Mouse (Mus musculus) neural tube, embryonic 13.5 days (tissue): ENCODE measurements around the gene Ccdc40. TPM values are rescaled to one million over a fixed set of nuclear protein-coding genes. Genes with fewer than 3 reads are reported as not detected.
A peak's percentile ranks its signal among the peaks of the same experiment; 100 is the strongest.

Source experiments
- ATAC-seq: fragments of 200-750 bp; cut with Nextera tagmentation; 2 replicates; pipeline ENCODE4 v1.8.0; 2017; ENCODE audit warnings: low read depth, mild to moderate bottlenecking, moderate TSS enrichment, moderate library complexity
- H3K27ac ChIP-seq: fragments of 300-500 bp; sonication (generic); replicated peaks from 2 replicates; pipeline ENCODE4 v1.5.1; 2015; ENCODE audit warnings: moderate library complexity, mild to moderate bottlenecking, inconsistent platforms
- H3K27me3 ChIP-seq: fragments of 300-500 bp; sonication (generic); 2 replicates; pipeline ENCODE4 v1.6.1; 2015; ENCODE audit warnings: mild to moderate bottlenecking, inconsistent platforms
- H3K36me3 ChIP-seq: fragments of 300-500 bp; sonication (generic); 2 replicates; pipeline ENCODE4 v1.6.1; 2015; ENCODE audit warnings: mild to moderate bottlenecking, inconsistent platforms
- H3K4me1 ChIP-seq: fragments of 300-500 bp; sonication (generic); replicated peaks from 2 replicates; pipeline ENCODE4 v1.6.1; 2015; ENCODE audit warnings: inconsistent platforms
- H3K4me2 ChIP-seq: fragments of 300-500 bp; sonication (generic); 2 replicates; pipeline ENCODE4 v1.6.1; 2015; ENCODE audit warnings: inconsistent platforms, mild to moderate bottlenecking, moderate library complexity
- H3K4me3 ChIP-seq: fragments of 300-500 bp; sonication (generic); 2 replicates; pipeline ENCODE4 v1.5.1; 2015; ENCODE audit warnings: mild to moderate bottlenecking, inconsistent platforms
- H3K9ac ChIP-seq: fragments of 300-500 bp; sonication (generic); 2 replicates; pipeline ENCODE4 v1.6.1; 2015; ENCODE audit warnings: moderate library complexity, mild to moderate bottlenecking, inconsistent platforms
- H3K9me3 ChIP-seq: fragments of 300-500 bp; sonication (generic); 2 replicates; pipeline ENCODE4 v1.6.1; 2016; ENCODE audit warnings: inconsistent platforms
- WGBS: fragments of 180-500 bp; shearing (Covaris S2); methylation state at CpG from one replicate; pipeline ENCODE4 v1.1.7; 2015; 5-methylcytosine and 5-hydroxymethylcytosine counted together
- polyA plus RNA-seq: library from polyadenylated mRNA; unstranded; fragments of >200 nt; fragmentation: Nextera tagmentation; extraction: Ambion mirVana; gene quantifications from 2 replicates; pipeline ENCODE4 v1.2.1, GENCODE M21; 2015

Gene Ccdc40
- polyA plus RNA-seq, 1 experiment from 2014 or later, result 15.8 TPM

- H3K27me3 ChIP-seq, result no peaks in the 10 kb centered on the region
- ATAC-seq, result no peak
- H3K9me3 ChIP-seq, result no peaks in the 10 kb centered on the region
- WGBS, result 84% methylated on average over 5 of the region's 5 CpGs
- no peak overlapping the region for H3K4me3 ChIP-seq
- peaks cover 10% of the 10 kb centered on the region; the same call in 1 of the 2 replicates for H3K36me3 ChIP-seq
- H3K9ac ChIP-seq, result no peak overlapping the region
- peaks cover 57% of the 10 kb centered on the region for H3K4me1 ChIP-seq
- H3K4me2 ChIP-seq, result no peak overlapping the region
- H3K27ac ChIP-seq, result no peak overlapping the region
These were observed 36.2 kb upstream of the Ccdc40 start for GRCm38 (mm10) chr11:119192176-119192575.

- peaks cover 53% of the 10 kb centered on the region for H3K4me1 ChIP-seq
- no peak overlapping the region for H3K4me3 ChIP-seq
- ATAC-seq, result no peak
- peaks cover 14% of the 10 kb centered on the region; the same call in 1 of the 2 replicates for H3K36me3 ChIP-seq
- WGBS, result 90% methylated on average over 9 of the region's 9 CpGs
- no peaks in the 10 kb centered on the region for H3K27me3 ChIP-seq
- H3K9ac ChIP-seq, result no peak overlapping the region
- no peak overlapping the region for H3K4me2 ChIP-seq
- no peak overlapping the region for H3K27ac ChIP-seq
- no peaks in the 10 kb centered on the region for H3K9me3 ChIP-seq
These were observed 35.8 kb upstream of the Ccdc40 start for GRCm38 (mm10) chr11:119192605-119193004.

GRCm38 (mm10) chr11:119197618-119198563 is 30.5 kb upstream of the Ccdc40 start:
- Histone ChIP-seq H3K9ac (peak overlapping the region; percentile 34; the same call in 1 of the 2 replicates), H3K4me2 (no peak overlapping the region), H3K9me3 (no peaks in the 10 kb centered on the region), H3K27ac (0 out of 2 replicates have a peak overlapping the region, but pooled peaks have one; percentile 13), H3K36me3 (peaks cover 33% of the 10 kb centered on the region), H3K4me3 (no peak overlapping the region), H3K4me1 (peaks cover 26% of the 10 kb centered on the region), H3K27me3 (no peaks in the 10 kb centered on the region)
- WGBS, result 86% methylated on average over 18 of the region's 18 CpGs
- ATAC-seq, result peak; percentile 49; the same call in 1 of the 2 replicates

- 61% methylated on average over 26 of the region's 26 CpGs for WGBS
- Histone ChIP-seq H3K9ac (peak overlapping the region; percentile 34; the same call in 1 of the 2 replicates), H3K4me3 (no peak overlapping the region), H3K9me3 (no peaks in the 10 kb centered on the region), H3K36me3 (peaks cover 34% of the 10 kb centered on the region), H3K27me3 (no peaks in the 10 kb centered on the region), H3K4me2 (no peak overlapping the region), H3K27ac (0 out of 2 replicates have a peak overlapping the region, but pooled peaks have one; percentile 13), H3K4me1 (peaks cover 26% of the 10 kb centered on the region)
- no peak for ATAC-seq
These were observed 29.7 kb upstream of the Ccdc40 start for GRCm38 (mm10) chr11:119198564-119199232.

- Histone ChIP-seq H3K9ac (no peak overlapping the region), H3K27ac (no peak overlapping the region), H3K27me3 (no peaks in the 10 kb centered on the region), H3K4me2 (no peak overlapping the region), H3K4me3 (no peak overlapping the region), H3K4me1 (peaks cover 26% of the 10 kb centered on the region), H3K9me3 (no peaks in the 10 kb centered on the region), H3K36me3 (peaks cover 39% of the 10 kb centered on the region)
- 83% methylated on average over 4 of the region's 4 CpGs for WGBS
- ATAC-seq, result no peak
These were observed 29.2 kb upstream of the Ccdc40 start for GRCm38 (mm10) chr11:119199233-119199601.

GRCm38 (mm10) chr11:119203423-119203822 is 24.9 kb upstream of the Ccdc40 start:
- Histone ChIP-seq H3K4me1 (peaks cover 18% of the 10 kb centered on the region), H3K9ac (no peak overlapping the region), H3K27ac (no peak overlapping the region), H3K4me3 (no peak overlapping the region), H3K4me2 (no peak overlapping the region), H3K27me3 (no peaks in the 10 kb centered on the region), H3K9me3 (no peaks in the 10 kb centered on the region), H3K36me3 (peaks cover 51% of the 10 kb centered on the region)
- no peak for ATAC-seq
- WGBS, result 46% methylated on average over 5 of the region's 5 CpGs

- H3K36me3 ChIP-seq, result peaks cover 67% of the 10 kb centered on the region
- 90% methylated on average over 10 of the region's 10 CpGs for WGBS
- ATAC-seq, result no peak
These were observed 22.6 kb upstream of the Ccdc40 start for GRCm38 (mm10) chr11:119205738-119206137.

GRCm38 (mm10) chr11:119206562-119206961 is 21.8 kb upstream of the Ccdc40 start:
- Histone ChIP-seq H3K4me1 (peaks cover 39% of the 10 kb centered on the region), H3K9ac (no peak overlapping the region), H3K4me3 (no peak overlapping the region), H3K36me3 (peaks cover 65% of the 10 kb centered on the region), H3K27ac (no peak overlapping the region), H3K9me3 (no peaks in the 10 kb centered on the region), H3K4me2 (no peak overlapping the region), H3K27me3 (no peaks in the 10 kb centered on the region)
- no peak for ATAC-seq
- 32% methylated on average over 5 of the region's 5 CpGs for WGBS

More at GRCm38 (mm10) chr11:119205738-119206137, 22.6 kb upstream of the Ccdc40 start:
- no peak overlapping the region for H3K4me3 ChIP-seq
- H3K9me3 ChIP-seq, result no peaks in the 10 kb centered on the region
- no peak overlapping the region for H3K4me2 ChIP-seq
- H3K9ac ChIP-seq, result no peak overlapping the region
- no peak overlapping the region for H3K27ac ChIP-seq
- no peaks in the 10 kb centered on the region for H3K27me3 ChIP-seq
- H3K4me1 ChIP-seq, result peaks cover 32% of the 10 kb centered on the region

GRCm38 (mm10) chr11:119207986-119208385 is 20.4 kb upstream of the Ccdc40 start:
- 48% methylated on average over 6 of the region's 6 CpGs for WGBS
- 0 out of 2 replicates have a peak overlapping the region, but pooled peaks have one; percentile 15 for H3K27ac ChIP-seq
- ATAC-seq, result no peak
- H3K27me3 ChIP-seq, result no peaks in the 10 kb centered on the region
- no peak overlapping the region for H3K4me2 ChIP-seq
- no peaks in the 10 kb centered on the region for H3K9me3 ChIP-seq
- H3K4me3 ChIP-seq, result no peak overlapping the region
- peaks cover 45% of the 10 kb centered on the region for H3K4me1 ChIP-seq
- no peak overlapping the region for H3K9ac ChIP-seq
- H3K36me3 ChIP-seq, result peaks cover 59% of the 10 kb centered on the region

- H3K4me1 ChIP-seq, result peaks cover 54% of the 10 kb centered on the region
- no peak overlapping the region for H3K4me3 ChIP-seq
- WGBS, result 92% methylated on average over 20 of the region's 20 CpGs
- no peak overlapping the region for H3K4me2 ChIP-seq
- H3K9ac ChIP-seq, result no peak overlapping the region
- ATAC-seq, result 0 out of 2 replicates have a peak, but pooled peaks have one; percentile 6
- no peaks in the 10 kb centered on the region for H3K9me3 ChIP-seq
- no peaks in the 10 kb centered on the region for H3K27me3 ChIP-seq
- H3K27ac ChIP-seq, result peak overlapping the region; percentile 75
- H3K36me3 ChIP-seq, result peaks cover 56% of the 10 kb centered on the region
These were observed 19.5 kb upstream of the Ccdc40 start for GRCm38 (mm10) chr11:119208870-119209370.

- Histone ChIP-seq H3K4me1 (peaks cover 60% of the 10 kb centered on the region), H3K4me3 (no peak overlapping the region), H3K9me3 (no peaks in the 10 kb centered on the region), H3K27ac (peak overlapping the region; percentile 75), H3K27me3 (no peaks in the 10 kb centered on the region), H3K4me2 (no peak overlapping the region), H3K9ac (no peak overlapping the region), H3K36me3 (peaks cover 51% of the 10 kb centered on the region)
- 0 out of 2 replicates have a peak, but pooled peaks have one; percentile 37 for ATAC-seq
- 53% methylated on average over 10 of the region's 10 CpGs for WGBS
These were observed 18.9 kb upstream of the Ccdc40 start for GRCm38 (mm10) chr11:119209371-119210025.
